Mouse (Mus musculus): ENCODE results near the gene Rock2. TPM values are rescaled to one million over a fixed set of nuclear protein-coding genes. Genes with fewer than 3 reads are reported as not detected.

The Rock2 gene
- polyA plus RNA-seq, 1 experiment from 2014 or later = 12.6 TPM

GRCm38 (mm10) chr12:16991376-16991775, 96.7 kb downstream of the Rock2 start:
- Histone ChIP-seq H3K4me3 (ENCODE audit: low read depth, low read length) (no peak overlapping the region), H3K4me1 (ENCODE audit: control insufficient read depth, insufficient read depth, low read length) (no peaks in the 10 kb centered on the region), H3K27ac (replicated peaks; ENCODE audit: low read depth, low read length) (no peak overlapping the region), H3K9me3 (ENCODE audit: control insufficient read depth, low read length) (no peaks in the 10 kb centered on the region), H3K9ac (ENCODE audit: low read length) (no peak overlapping the region), H3K27me3 (ENCODE audit: control insufficient read depth, insufficient read depth, low read length) (no peaks in the 10 kb centered on the region), H3K36me3 (ENCODE audit: control insufficient read depth, insufficient read depth, low read length) (0 out of 2 replicates have a peak, but pooled peaks cover 2% of the 10 kb centered on the region), H3K4me2 (ENCODE audit: low read depth, severe bottlenecking) (no peak overlapping the region)
- DNase-seq (ENCODE audit: low spot score) = no peak
- 94% methylated on average over 2 of the region's 2 CpGs for WGBS
- ATAC-seq (ENCODE audit: insufficient number of reproducible peaks, low FRiP score, low TSS enrichment, low read depth) = no peak

GRCm38 (mm10) chr12:16992355-16992754, 97.7 kb downstream of the Rock2 start:
- no peak overlapping the region for H3K4me3 ChIP-seq (ENCODE audit: low read depth, low read length)
- 0 out of 2 replicates have a peak, but pooled peaks cover 2% of the 10 kb centered on the region for H3K36me3 ChIP-seq (ENCODE audit: control insufficient read depth, insufficient read depth, low read length)
- no peaks in the 10 kb centered on the region for H3K27me3 ChIP-seq (ENCODE audit: control insufficient read depth, insufficient read depth, low read length)
- H3K4me2 ChIP-seq (ENCODE audit: low read depth, severe bottlenecking) = no peak overlapping the region
- DNase-seq (ENCODE audit: low spot score) (no peak), ATAC-seq (ENCODE audit: insufficient number of reproducible peaks, low FRiP score, low TSS enrichment, low read depth) (no peak)
- 84% methylated on average over 2 of the region's 2 CpGs for WGBS
- H3K27ac ChIP-seq (replicated peaks; ENCODE audit: low read depth, low read length) = no peak overlapping the region
- no peaks in the 10 kb centered on the region for H3K4me1 ChIP-seq (ENCODE audit: control insufficient read depth, insufficient read depth, low read length)
- H3K9me3 ChIP-seq (ENCODE audit: control insufficient read depth, low read length) = no peaks in the 10 kb centered on the region
- H3K9ac ChIP-seq (ENCODE audit: low read length) = no peak overlapping the region

- 86% methylated on average over 2 of the region's 2 CpGs for WGBS
- Histone ChIP-seq H3K4me3 (ENCODE audit: low read depth, low read length) (no peak overlapping the region), H3K27me3 (ENCODE audit: control insufficient read depth, insufficient read depth, low read length) (peaks cover 10% of the 10 kb centered on the region), H3K9me3 (ENCODE audit: control insufficient read depth, low read length) (no peaks in the 10 kb centered on the region), H3K9ac (ENCODE audit: low read length) (no peak overlapping the region), H3K4me2 (ENCODE audit: low read depth, severe bottlenecking) (no peak overlapping the region), H3K27ac (replicated peaks; ENCODE audit: low read depth, low read length) (no peak overlapping the region), H3K36me3 (ENCODE audit: control insufficient read depth, insufficient read depth, low read length) (0 out of 2 replicates have a peak, but pooled peaks cover 2% of the 10 kb centered on the region), H3K4me1 (ENCODE audit: control insufficient read depth, insufficient read depth, low read length) (no peaks in the 10 kb centered on the region)
- ATAC-seq (ENCODE audit: insufficient number of reproducible peaks, low FRiP score, low TSS enrichment, low read depth) (no peak), DNase-seq (ENCODE audit: low spot score) (no peak)
Observed at GRCm38 (mm10) chr12:16994291-16994690, 99.6 kb downstream of the Rock2 start.

DNA sequence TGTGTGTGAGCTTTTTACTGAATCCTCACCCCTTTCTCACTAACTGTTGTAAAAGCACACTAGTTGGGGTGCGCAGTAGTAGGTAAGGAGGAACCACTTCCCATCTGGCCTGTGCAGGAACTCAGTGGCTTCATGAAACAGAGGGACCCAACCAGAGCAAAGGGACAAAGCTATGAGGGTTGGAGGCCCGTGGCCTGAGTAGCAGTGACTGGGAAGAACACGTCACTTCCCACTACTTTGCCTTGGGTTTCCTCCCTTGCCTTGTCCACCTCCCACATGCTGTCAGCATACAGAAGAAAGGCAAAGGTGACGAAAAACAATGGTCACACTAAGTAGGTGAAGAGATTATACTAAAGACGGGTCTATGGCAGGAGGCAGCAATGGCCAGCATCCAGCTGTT, 101.6 kb downstream of the Rock2 start:
- H3K27me3 ChIP-seq (ENCODE audit: control insufficient read depth, insufficient read depth, low read length) = peaks cover 14% of the 10 kb centered on the region
- ATAC-seq (ENCODE audit: insufficient number of reproducible peaks, low FRiP score, low TSS enrichment, low read depth) = no peak
- no peaks in the 10 kb centered on the region for H3K4me1 ChIP-seq (ENCODE audit: control insufficient read depth, insufficient read depth, low read length)
- H3K27ac ChIP-seq (replicated peaks; ENCODE audit: low read depth, low read length) = no peak overlapping the region
- H3K9ac ChIP-seq (ENCODE audit: low read length) = no peak overlapping the region
- H3K36me3 ChIP-seq (ENCODE audit: control insufficient read depth, insufficient read depth, low read length) = 0 out of 2 replicates have a peak, but pooled peaks cover 2% of the 10 kb centered on the region
- no peak overlapping the region for H3K4me3 ChIP-seq (ENCODE audit: low read depth, low read length)
- 84% methylated on average over 5 of the region's 5 CpGs for WGBS
- no peaks in the 10 kb centered on the region for H3K9me3 ChIP-seq (ENCODE audit: control insufficient read depth, low read length)
- H3K4me2 ChIP-seq (ENCODE audit: low read depth, severe bottlenecking) = no peak overlapping the region
- no peak for DNase-seq (ENCODE audit: low spot score)

DNA sequence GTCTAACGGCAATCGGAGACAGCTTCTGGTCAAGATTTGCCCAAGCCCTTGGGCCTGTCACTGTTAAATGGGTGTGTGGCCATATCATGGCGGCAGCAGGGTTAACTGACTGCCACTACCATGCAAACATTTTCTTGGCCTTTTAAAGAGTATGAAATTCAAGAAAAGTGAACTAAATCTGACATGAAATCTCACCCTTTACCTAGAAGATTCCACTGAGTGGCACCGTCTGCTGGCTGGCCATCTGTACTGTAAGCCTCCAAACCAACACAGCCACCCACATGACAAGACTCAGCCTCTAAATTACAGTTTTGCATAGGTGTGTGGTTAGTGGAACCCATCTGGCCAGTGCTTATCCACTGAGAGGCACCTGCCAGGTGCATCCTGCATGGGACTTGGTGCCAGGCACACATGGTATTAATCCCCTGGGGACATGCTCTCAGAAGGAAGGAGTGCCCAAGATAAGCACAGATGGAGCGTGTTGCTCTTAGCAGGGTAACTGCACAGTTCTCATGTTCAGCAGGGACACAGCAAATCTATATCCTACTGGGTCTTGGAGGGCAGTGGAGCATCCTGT, 102.3 kb downstream of the Rock2 start:
- Histone ChIP-seq H3K27ac (replicated peaks; ENCODE audit: low read depth, low read length) (no peak overlapping the region), H3K36me3 (ENCODE audit: control insufficient read depth, insufficient read depth, low read length) (no peaks in the 10 kb centered on the region), H3K4me1 (ENCODE audit: control insufficient read depth, insufficient read depth, low read length) (no peaks in the 10 kb centered on the region), H3K4me3 (ENCODE audit: low read depth, low read length) (no peak overlapping the region), H3K9ac (ENCODE audit: low read length) (no peak overlapping the region), H3K27me3 (ENCODE audit: control insufficient read depth, insufficient read depth, low read length) (peaks cover 14% of the 10 kb centered on the region), H3K9me3 (ENCODE audit: control insufficient read depth, low read length) (no peaks in the 10 kb centered on the region), H3K4me2 (ENCODE audit: low read depth, severe bottlenecking) (no peak overlapping the region)
- DNase-seq (ENCODE audit: low spot score) = no peak
- WGBS = 90% methylated on average over 5 of the region's 5 CpGs
- no peak for ATAC-seq (ENCODE audit: insufficient number of reproducible peaks, low FRiP score, low TSS enrichment, low read depth)

- 7% methylated on average over 10 of the region's 10 CpGs for WGBS
- Histone ChIP-seq H3K9me3 (ENCODE audit: control insufficient read depth, low read length) (no peaks in the 10 kb centered on the region), H3K9ac (ENCODE audit: low read length) (no peak overlapping the region), H3K4me1 (ENCODE audit: control insufficient read depth, insufficient read depth, low read length) (no peaks in the 10 kb centered on the region), H3K4me2 (ENCODE audit: low read depth, severe bottlenecking) (peak overlapping the region; percentile 95), H3K27me3 (ENCODE audit: control insufficient read depth, insufficient read depth, low read length) (peaks cover 14% of the 10 kb centered on the region), H3K27ac (replicated peaks; ENCODE audit: low read depth, low read length) (no peak overlapping the region), H3K36me3 (ENCODE audit: control insufficient read depth, insufficient read depth, low read length) (no peaks in the 10 kb centered on the region), H3K4me3 (ENCODE audit: low read depth, low read length) (peak overlapping the region; percentile 54)
- no peak for DNase-seq (ENCODE audit: low spot score)
- ATAC-seq (ENCODE audit: insufficient number of reproducible peaks, low FRiP score, low TSS enrichment, low read depth) = no peak
Observed at GRCm38 (mm10) chr12:16999146-16999545, 104.5 kb downstream of the Rock2 start.

GRCm38 (mm10) chr12:16999739-17000497, 105.2 kb downstream of the Rock2 start, which contains the start of gene Pqlc3:
TSS of gene Pqlc3 (minus strand) at chr12:17000408.
- Histone ChIP-seq H3K4me3 (ENCODE audit: low read depth, low read length) (peak within 1 kb of the TSS; percentile 54), H3K27ac (replicated peaks; ENCODE audit: low read depth, low read length) (no peak within 1 kb of the TSS), H3K4me1 (ENCODE audit: control insufficient read depth, insufficient read depth, low read length) (no peaks in the 10 kb centered on the region), H3K36me3 (ENCODE audit: control insufficient read depth, insufficient read depth, low read length) (no peaks in the 10 kb centered on the region), H3K9ac (ENCODE audit: low read length) (peak within 1 kb of the TSS; percentile 35; the same call in 1 of the 2 replicates), H3K27me3 (ENCODE audit: control insufficient read depth, insufficient read depth, low read length) (peaks cover 14% of the 10 kb centered on the region), H3K9me3 (ENCODE audit: control insufficient read depth, low read length) (no peaks in the 10 kb centered on the region), H3K4me2 (ENCODE audit: low read depth, severe bottlenecking) (peak within 1 kb of the TSS; percentile 95)
- 2% methylated on average over 57 of the region's 57 CpGs for WGBS
- peak; percentile 89 for ATAC-seq (ENCODE audit: insufficient number of reproducible peaks, low FRiP score, low TSS enrichment, low read depth)
- DNase-seq (ENCODE audit: low spot score) = peak; percentile 78

GRCm38 (mm10) chr12:17000628-17001027, 105.9 kb downstream of the Rock2 start:
- no peak overlapping the region for H3K27ac ChIP-seq (replicated peaks; ENCODE audit: low read depth, low read length)
- no peak overlapping the region for H3K4me2 ChIP-seq (ENCODE audit: low read depth, severe bottlenecking)
- no peak for ATAC-seq (ENCODE audit: insufficient number of reproducible peaks, low FRiP score, low TSS enrichment, low read depth)
- H3K36me3 ChIP-seq (ENCODE audit: control insufficient read depth, insufficient read depth, low read length) = no peaks in the 10 kb centered on the region
- H3K27me3 ChIP-seq (ENCODE audit: control insufficient read depth, insufficient read depth, low read length) = peaks cover 14% of the 10 kb centered on the region
- H3K4me1 ChIP-seq (ENCODE audit: control insufficient read depth, insufficient read depth, low read length) = no peaks in the 10 kb centered on the region
- H3K9me3 ChIP-seq (ENCODE audit: control insufficient read depth, low read length) = no peaks in the 10 kb centered on the region
- no peak overlapping the region for H3K9ac ChIP-seq (ENCODE audit: low read length)
- no peak for DNase-seq (ENCODE audit: low spot score)
- H3K4me3 ChIP-seq (ENCODE audit: low read depth, low read length) = no peak overlapping the region; the same call in 1 of the 2 replicates
- WGBS = 52% methylated on average over 6 of the region's 6 CpGs

Measured in limb, embryonic 11.5 days (tissue).